Mouse (Mus musculus): ENCODE data around the gene Tnrc6c.

DNA sequence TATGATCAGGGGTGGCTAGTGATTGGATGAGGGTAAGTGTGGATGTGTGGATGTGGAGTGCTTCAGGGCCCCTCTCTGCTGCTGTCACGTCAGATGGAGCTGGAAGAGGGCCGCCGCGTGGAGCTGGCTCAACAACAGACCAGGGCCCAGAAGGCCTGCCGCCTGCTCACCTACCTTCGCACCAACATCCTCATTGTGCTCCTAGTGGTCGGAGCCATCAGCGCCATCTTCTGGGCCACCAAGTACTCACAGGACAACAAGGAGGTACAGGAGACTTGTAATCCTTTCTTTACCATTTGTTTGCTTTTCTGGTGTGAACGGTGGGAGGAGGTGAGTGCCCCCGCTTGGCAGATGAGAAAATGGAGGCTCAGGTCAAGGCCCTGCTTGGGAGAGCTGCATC is 132.2 kb downstream of the Tnrc6c start:
- TF ChIP-seq CTCF (IDR thresholded peaks at IDR 0.05; ENCODE audit: control insufficient read depth, insufficient read depth, low read length) (peak; percentile 95), POLR2A (IDR thresholded peaks at IDR 0.05; ENCODE audit: borderline replicate concordance, control insufficient read depth, low read depth, low read length) (peak; percentile 33; the same call in 1 of the 2 replicates)
